Mouse (Mus musculus) embryo, embryonic 10.5 days (tissue): ENCODE measurements at regions not wholly inside any gene's neighbourhood (a gene's known extent, or its start where the extent isn't known, plus 50 kb on each side); places are given as distances from the start of the nearest gene placed in this dataset.
A peak's percentile ranks its signal among the peaks of the same experiment; 100 is the strongest.

ENCODE experiments used
- DNase-seq: peaks from one replicate; pipeline ENCODE4 v3.0.0-alpha.2; 2015; ENCODE audit warnings: low spot score

DNA sequence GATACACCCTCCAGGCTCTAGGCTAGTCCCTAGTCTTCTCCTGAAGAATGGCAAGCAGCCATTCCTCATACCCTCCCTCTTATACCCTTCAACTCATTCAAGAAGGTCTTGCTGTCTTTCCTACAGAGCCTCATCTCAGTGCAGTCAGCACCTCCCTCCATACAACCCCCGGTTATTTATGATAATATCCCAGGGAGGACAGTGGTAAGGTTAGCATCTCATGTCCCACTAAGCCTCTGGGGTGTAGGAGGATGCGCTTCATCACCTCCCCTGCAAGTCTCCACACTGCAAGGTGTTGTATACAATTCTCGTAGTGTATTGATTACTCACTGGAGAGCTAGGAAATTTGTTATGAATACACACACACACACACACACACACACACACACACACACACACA lies 80.2 kb upstream of the Shisa6 start:
- no peak for DNase-seq

GRCm38 (mm10) chr11:66606646-66607045 lies 80.9 kb upstream of the Shisa6 start:
- DNase-seq: peak; percentile 15

DNA sequence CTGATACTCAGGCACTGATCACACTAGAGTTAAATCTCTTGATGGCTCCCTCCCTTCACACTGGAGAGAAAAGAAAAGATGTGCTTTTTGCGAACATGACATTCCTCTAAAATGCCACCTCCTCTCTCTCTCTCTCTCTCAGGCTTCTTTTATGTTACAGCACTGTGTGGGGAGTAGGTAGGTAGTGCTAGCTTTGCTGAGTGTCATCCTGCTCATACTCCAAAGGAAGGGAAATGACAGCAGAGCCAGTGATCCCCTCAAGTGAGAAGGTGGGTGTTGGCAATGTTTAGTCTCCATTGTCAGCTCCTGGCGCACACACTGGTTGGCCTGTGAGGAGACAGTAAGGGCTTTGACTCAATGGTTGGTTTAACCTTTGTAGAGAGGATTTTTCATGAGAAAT lies 84.0 kb upstream of the Shisa6 start:
- DNase-seq: no peak

- DNase-seq: peak; percentile 65
These were observed 87.4 kb upstream of the Shisa6 start for GRCm38 (mm10) chr11:66613150-66613549.

DNA sequence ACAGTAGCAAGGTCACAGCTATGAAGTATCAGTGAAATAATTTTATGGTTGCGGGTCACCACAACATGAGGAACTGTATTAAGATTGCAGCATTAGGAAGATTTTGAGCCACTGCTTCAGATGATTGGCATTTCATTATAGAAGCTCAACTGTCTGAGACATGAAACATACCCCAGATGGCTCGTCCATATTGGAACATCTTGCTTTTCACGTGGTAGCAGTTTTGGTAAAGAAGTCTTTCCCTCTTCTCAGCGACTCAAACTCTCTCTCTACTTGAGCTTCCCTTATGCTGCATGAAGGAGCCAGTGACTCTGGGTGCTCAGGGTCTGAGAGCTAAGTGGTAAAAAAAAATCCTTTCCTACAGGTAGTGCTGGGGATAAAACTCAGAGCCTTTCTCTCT lies 99.7 kb upstream of the Shisa6 start:
- no peak for DNase-seq

DNA sequence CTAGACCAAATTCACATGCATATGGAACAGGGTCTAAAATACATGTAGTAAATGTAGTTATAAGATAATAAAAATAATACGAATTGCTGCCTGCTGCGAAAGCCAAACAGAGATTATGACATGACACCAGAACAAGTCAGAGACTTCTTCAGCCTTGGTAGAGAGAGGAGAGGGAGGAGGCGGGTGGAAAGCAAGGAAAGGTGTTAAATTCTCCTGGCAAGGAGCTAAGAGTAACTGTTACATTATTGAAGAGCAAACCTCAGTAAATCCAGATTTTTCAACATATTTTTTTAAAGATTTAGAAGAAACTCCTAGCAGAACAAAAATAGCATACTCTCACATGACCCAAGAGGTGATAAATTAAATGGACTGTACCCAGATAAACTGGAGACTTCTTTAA lies 131.0 kb upstream of the Shisa6 start:
- no peak for DNase-seq

GRCm38 (mm10) chr11:66674581-66674980 lies 148.8 kb upstream of the Shisa6 start:
- DNase-seq: no peak

DNA sequence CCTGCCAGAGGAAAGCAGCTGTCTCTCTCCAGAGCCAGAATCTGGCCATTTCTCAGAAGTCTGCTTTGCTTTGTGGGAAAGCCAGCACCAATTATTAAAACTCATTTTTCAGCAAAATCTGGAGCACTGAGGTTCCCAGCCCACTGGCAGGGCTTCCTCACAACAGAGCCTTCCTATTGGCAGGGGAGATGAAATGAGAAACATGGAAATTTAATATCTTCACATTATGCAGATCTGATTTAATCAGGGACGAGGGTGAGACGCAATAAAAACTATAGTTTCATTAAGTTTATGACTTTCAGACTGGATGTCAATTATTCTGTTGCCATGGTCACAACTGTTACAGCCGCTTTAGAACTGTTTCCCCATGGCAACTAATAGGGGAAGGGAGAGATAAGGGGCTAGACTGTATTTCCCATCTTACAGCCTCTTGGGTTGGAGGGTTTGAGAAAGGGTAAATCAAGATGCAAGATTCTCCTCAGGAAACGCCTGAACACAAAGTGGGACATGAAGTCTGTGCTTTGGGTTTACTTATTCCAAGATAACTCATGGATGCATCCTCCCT lies 154.4 kb upstream of the Shisa6 start:
- DNase-seq: no peak

DNA sequence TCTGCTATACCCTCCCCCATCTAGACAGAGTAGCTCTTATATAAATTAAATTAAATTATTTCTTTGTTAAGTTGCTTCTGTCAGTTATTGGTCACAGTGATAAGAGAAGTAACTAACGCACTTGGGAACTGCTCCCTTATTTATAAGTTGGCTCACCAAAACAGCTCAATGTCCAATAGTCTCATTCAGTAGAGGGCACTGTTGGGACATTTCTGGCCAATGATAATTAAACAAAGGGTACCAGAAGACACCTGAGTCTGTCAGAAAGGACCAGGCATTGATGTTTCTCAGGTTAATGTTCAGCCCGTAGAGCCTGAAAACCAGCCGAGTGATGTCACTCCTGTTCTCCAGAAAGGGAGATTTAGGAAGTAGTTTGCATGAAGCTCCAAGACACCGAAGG lies 156.1 kb upstream of the Shisa6 start:
- DNase-seq: no peak

DNA sequence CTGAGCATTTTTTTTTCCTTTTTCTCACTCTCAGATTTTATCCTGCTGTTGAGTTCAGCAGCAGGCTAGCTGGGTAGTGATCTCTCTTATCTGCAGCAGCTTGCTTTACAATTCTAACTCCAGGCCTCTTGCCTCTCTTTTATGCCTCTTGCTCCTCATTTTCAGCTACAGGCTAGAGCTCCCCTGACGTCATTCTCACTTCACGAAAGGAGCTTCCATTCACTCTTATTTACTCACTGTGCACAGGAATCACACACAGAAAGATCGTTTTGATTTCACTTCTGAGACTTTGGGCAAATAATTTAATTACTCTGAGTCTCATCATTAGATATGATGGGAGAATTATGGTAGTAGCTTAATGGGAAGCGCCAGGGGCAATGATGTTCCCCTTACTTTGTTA lies 158.4 kb upstream of the Shisa6 start:
- DNase-seq: no peak

- no peak for DNase-seq
These were observed 169.0 kb upstream of the Shisa6 start for GRCm38 (mm10) chr11:66694651-66695266.

GRCm38 (mm10) chr11:66696791-66697190 lies 171.0 kb upstream of the Shisa6 start:
- no peak for DNase-seq

DNA sequence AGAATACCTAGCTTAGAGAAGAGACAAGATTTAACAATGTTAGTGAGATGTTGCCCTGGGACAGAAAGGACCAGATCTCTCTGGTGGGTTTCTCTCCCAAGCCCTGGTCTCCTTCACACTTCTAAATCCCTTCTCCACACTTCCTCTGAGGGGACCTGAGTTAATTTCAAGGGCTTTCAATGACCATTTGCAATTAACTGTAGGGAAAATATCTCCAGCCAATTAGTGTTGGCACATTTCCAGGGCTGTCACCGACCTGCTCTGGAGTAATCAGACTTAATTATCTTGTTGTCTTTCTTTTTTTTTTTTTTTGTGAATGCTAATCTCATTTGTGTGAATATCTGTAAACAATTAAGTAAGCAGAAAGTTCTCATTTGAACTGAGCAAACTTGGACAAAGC lies 166.3 kb upstream of the Pirt start:
- no peak for DNase-seq

DNA sequence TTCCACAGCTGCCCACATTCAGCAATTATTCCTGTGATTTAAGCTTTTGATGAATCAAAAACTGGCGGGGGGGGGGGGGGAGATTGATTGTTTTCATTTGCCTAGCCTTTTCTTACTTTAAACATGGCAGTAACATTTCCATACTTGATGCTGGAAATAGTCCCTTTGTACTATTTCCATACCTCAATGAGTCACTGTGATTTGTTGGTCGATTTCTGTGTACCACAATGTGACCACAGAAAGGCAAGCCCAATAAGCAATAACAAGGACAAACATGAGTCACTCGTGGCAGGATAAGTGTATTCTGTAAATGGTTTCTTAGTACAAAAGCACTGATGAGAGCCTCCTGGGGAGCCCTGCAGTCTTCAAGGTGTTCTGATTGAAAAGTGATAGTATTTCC lies 121.8 kb upstream of the Pirt start:
- DNase-seq: no peak

- DNase-seq: no peak
These were observed 104.9 kb upstream of the Pirt start for GRCm38 (mm10) chr11:66806887-66807286.

- DNase-seq: peak; percentile 13
These were observed 98.5 kb upstream of the Pirt start for GRCm38 (mm10) chr11:66813310-66813709.

DNA sequence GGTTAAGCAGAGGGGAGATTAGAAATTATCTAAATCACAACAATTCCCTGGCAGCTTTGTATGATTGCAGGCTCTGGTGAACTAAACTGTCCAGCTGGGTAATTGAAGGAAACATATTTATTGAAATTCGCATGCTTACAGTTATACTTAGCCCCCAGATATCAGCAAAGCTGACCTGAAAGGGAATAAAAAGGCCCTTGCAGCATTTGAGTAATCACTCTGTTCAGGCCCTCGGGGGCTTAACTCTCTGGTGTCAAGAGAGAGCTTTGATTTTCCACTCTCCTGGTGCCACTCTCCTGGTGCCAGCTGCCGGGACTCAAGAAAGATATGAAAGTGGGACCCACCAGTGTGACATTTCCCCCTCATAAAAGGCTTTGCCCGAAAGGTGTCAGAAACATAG lies 98.0 kb upstream of the Pirt start:
- no peak for DNase-seq

GRCm38 (mm10) chr11:66835864-66836263 lies 75.9 kb upstream of the Pirt start:
- no peak for DNase-seq

- DNase-seq: peak; percentile 43
These were observed 75.0 kb upstream of the Pirt start for GRCm38 (mm10) chr11:66836633-66837380.

- DNase-seq: peak; percentile 26
These were observed 66.5 kb upstream of the Pirt start for GRCm38 (mm10) chr11:66845238-66845637.

- peak; percentile 15 for DNase-seq
These were observed 65.6 kb upstream of the Pirt start for GRCm38 (mm10) chr11:66846043-66846775.
